Mouse (Mus musculus): ENCODE data around the gene Lasp1. TPM values are rescaled to one million over a fixed set of nuclear protein-coding genes. Genes with fewer than 3 reads are reported as not detected.
A peak's percentile ranks its signal among the peaks of the same experiment; 100 is the strongest.

The Lasp1 gene
- polyA plus RNA-seq, 1 experiment from 2014 or later = 123 TPM

GRCm38 (mm10) chr11:97793165-97793564, 5.6 kb upstream of the Lasp1 start:
- Histone ChIP-seq H3K4me1 (ENCODE audit: insufficient read depth) (no peaks in the 10 kb centered on the region; the same call in 1 of the 2 replicates), H3K27me3 (ENCODE audit: insufficient read depth, low read length) (no peaks in the 10 kb centered on the region), H3K36me3 (ENCODE audit: insufficient read depth) (no peaks in the 10 kb centered on the region), H3K9ac (no peak overlapping the region), H3K27ac (ENCODE audit: low read depth) (no peak overlapping the region), H3K9me3 (ENCODE audit: low read depth, low read length) (no peaks in the 10 kb centered on the region), H3K4me3 (ENCODE audit: low read depth, low read length) (no peak overlapping the region), H3K4me2 (no peak overlapping the region)
- no peak for ATAC-seq (ENCODE audit: insufficient read depth)
- peak; percentile 74 for TF ChIP-seq CTCF (IDR thresholded peaks at IDR 0.05; ENCODE audit: low read depth)
- peak; percentile 88 for DNase-seq
- 6% methylated on average over 2 of the region's 2 CpGs for WGBS

GRCm38 (mm10) chr11:97796910-97797309, 1.9 kb upstream of the Lasp1 start:
- peaks cover 3% of the 10 kb centered on the region; the same call in 1 of the 2 replicates for H3K36me3 ChIP-seq (ENCODE audit: insufficient read depth)
- peak; percentile 42 for TF ChIP-seq CTCF (IDR thresholded peaks at IDR 0.05; ENCODE audit: low read depth)
- H3K4me3 ChIP-seq (ENCODE audit: low read depth, low read length) = no peak overlapping the region
- 4% methylated on average over 6 of the region's 6 CpGs for WGBS
- H3K27me3 ChIP-seq (ENCODE audit: insufficient read depth, low read length) = no peaks in the 10 kb centered on the region
- peaks cover 7% of the 10 kb centered on the region for H3K4me1 ChIP-seq (ENCODE audit: insufficient read depth)
- no peak overlapping the region for H3K27ac ChIP-seq (ENCODE audit: low read depth)
- H3K4me2 ChIP-seq = no peak overlapping the region
- H3K9ac ChIP-seq = no peak overlapping the region
- DNase-seq = peak; percentile 87
- ATAC-seq (ENCODE audit: insufficient read depth) = no peak
- no peaks in the 10 kb centered on the region for H3K9me3 ChIP-seq (ENCODE audit: low read depth, low read length)

DNA sequence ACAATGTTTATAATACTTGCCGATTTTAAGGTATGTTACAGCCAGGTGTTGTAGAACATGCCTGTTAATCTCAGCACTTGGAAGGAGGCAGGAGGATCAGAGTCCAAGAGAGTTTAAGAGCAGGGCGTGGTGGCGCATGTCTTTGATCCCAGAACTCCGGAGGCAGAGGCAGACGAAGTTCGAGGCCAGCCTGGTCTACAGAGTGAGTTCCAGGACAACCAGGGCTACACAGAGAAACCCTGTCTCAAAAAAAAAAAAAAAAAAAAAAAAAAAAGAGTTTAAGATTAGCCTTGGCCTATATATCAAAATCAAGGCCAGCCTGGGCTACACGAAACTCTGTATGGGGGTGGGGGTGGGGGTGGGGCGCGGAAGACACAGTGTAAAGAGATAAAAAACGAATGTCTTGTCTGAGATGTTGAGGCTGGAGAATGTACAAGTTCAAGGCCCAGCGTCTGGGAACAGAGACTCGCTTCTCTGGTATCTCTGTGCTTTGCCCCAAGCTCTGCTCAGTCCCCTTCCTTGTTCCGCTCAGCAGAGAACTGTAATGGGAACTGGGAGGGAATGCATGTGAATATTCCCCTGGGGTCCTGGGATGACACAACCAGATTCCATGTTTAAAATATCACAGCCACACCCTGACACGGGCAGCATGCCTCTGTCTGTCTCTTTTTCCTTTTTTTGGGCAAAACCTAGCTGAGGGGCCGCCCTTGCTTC, 1.3 kb upstream of the Lasp1 start:
- no peak overlapping the region for H3K4me3 ChIP-seq (ENCODE audit: low read depth, low read length)
- DNase-seq = no peak
- H3K27me3 ChIP-seq (ENCODE audit: insufficient read depth, low read length) = no peaks in the 10 kb centered on the region
- peaks cover 3% of the 10 kb centered on the region; the same call in 1 of the 2 replicates for H3K36me3 ChIP-seq (ENCODE audit: insufficient read depth)
- peaks cover 13% of the 10 kb centered on the region for H3K4me1 ChIP-seq (ENCODE audit: insufficient read depth)
- H3K27ac ChIP-seq (ENCODE audit: low read depth) = peak overlapping the region; percentile 8; the same call in 1 of the 2 replicates
- no peak for ATAC-seq (ENCODE audit: insufficient read depth)
- no peak for TF ChIP-seq CTCF (IDR thresholded peaks at IDR 0.05; ENCODE audit: low read depth)
- no peak overlapping the region for H3K9ac ChIP-seq
- H3K9me3 ChIP-seq (ENCODE audit: low read depth, low read length) = no peaks in the 10 kb centered on the region
- 51% methylated on average over 15 of the region's 15 CpGs for WGBS
- H3K4me2 ChIP-seq = peak overlapping the region; percentile 78; the same call in 1 of the 2 replicates

GRCm38 (mm10) chr11:97798083-97798435, 741 bp upstream of the Lasp1 start:
- Histone ChIP-seq H3K9me3 (ENCODE audit: low read depth, low read length) (no peaks in the 10 kb centered on the region), H3K4me2 (peak overlapping the region; percentile 78), H3K36me3 (ENCODE audit: insufficient read depth) (peaks cover 3% of the 10 kb centered on the region; the same call in 1 of the 2 replicates), H3K4me3 (ENCODE audit: low read depth, low read length) (peak overlapping the region; percentile 92; the same call in 1 of the 2 replicates), H3K27me3 (ENCODE audit: insufficient read depth, low read length) (no peaks in the 10 kb centered on the region), H3K4me1 (ENCODE audit: insufficient read depth) (peaks cover 14% of the 10 kb centered on the region), H3K27ac (ENCODE audit: low read depth) (peak overlapping the region; percentile 8; the same call in 1 of the 2 replicates), H3K9ac (no peak overlapping the region)
- no peak for ATAC-seq (ENCODE audit: insufficient read depth)
- 46% methylated on average over 8 of the region's 8 CpGs for WGBS
- DNase-seq = no peak
- no peak for TF ChIP-seq CTCF (IDR thresholded peaks at IDR 0.05; ENCODE audit: low read depth)

GRCm38 (mm10) chr11:97799146-97799993, 570 bp downstream of the Lasp1 start:
- DNase-seq (peak; percentile 91), ATAC-seq (ENCODE audit: insufficient read depth) (peak; percentile 75)
- Histone ChIP-seq H3K27ac (ENCODE audit: low read depth) (peak overlapping the region; percentile 96), H3K4me2 (peak overlapping the region; percentile 78), H3K36me3 (ENCODE audit: insufficient read depth) (peaks cover 3% of the 10 kb centered on the region; the same call in 1 of the 2 replicates), H3K4me1 (ENCODE audit: insufficient read depth) (peaks cover 22% of the 10 kb centered on the region), H3K4me3 (ENCODE audit: low read depth, low read length) (peak overlapping the region; percentile 92), H3K27me3 (ENCODE audit: insufficient read depth, low read length) (no peaks in the 10 kb centered on the region), H3K9ac (peak overlapping the region; percentile 93), H3K9me3 (ENCODE audit: low read depth, low read length) (no peaks in the 10 kb centered on the region)
- no peak for TF ChIP-seq CTCF (IDR thresholded peaks at IDR 0.05; ENCODE audit: low read depth)
- under 1% methylated on average over 71 of the region's 71 CpGs for WGBS

- peaks cover 29% of the 10 kb centered on the region for H3K4me1 ChIP-seq (ENCODE audit: insufficient read depth)
- H3K27me3 ChIP-seq (ENCODE audit: insufficient read depth, low read length) = no peaks in the 10 kb centered on the region
- H3K36me3 ChIP-seq (ENCODE audit: insufficient read depth) = peaks cover 3% of the 10 kb centered on the region; the same call in 1 of the 2 replicates
- TF ChIP-seq CTCF (IDR thresholded peaks at IDR 0.05; ENCODE audit: low read depth) = no peak
- peak; percentile 70 for ATAC-seq (ENCODE audit: insufficient read depth)
- H3K27ac ChIP-seq (ENCODE audit: low read depth) = peak overlapping the region; percentile 96
- peak overlapping the region; percentile 78 for H3K4me2 ChIP-seq
- H3K9ac ChIP-seq = peak overlapping the region; percentile 93
- H3K9me3 ChIP-seq (ENCODE audit: low read depth, low read length) = no peaks in the 10 kb centered on the region
- WGBS = under 1% methylated on average over 20 of the region's 43 CpGs
- DNase-seq = peak; percentile 84
- H3K4me3 ChIP-seq (ENCODE audit: low read depth, low read length) = peak overlapping the region; percentile 92
Measured at GRCm38 (mm10) chr11:97799994-97800690, 1.3 kb downstream of the Lasp1 start.

Measured in lung, embryonic 14.5 days (tissue).